In the genomic region with DNA sequence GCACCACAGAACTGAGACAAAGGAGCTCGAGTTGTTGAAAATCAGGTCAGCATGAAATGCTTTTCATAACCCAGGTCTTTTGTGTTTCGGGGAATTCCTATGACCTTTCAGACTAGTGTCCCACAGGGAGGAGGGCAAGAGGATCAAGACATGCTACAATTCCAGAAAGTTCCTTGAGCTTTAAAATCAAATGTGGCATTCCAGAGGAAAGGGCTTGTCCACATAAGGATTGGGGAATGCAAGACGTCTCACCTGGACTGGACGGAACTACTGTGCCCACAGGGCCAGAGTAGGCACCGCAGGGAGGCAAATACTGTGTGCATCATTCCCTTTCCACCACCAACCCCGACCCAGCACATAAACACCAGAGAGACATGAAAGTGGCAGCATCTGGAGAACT, we compare ENCODE assay signal across 16 mouse cellular contexts.
DNase-seq lines count a peak whose midpoint lies in the region; ATAC-seq and TF ChIP-seq lines count a peak whose summit lies in the region.
"Had no signal": no experiment of that assay in that cellular context is flagged by ENCODE, and none has a peak within 500 bp of the region (broad histone marks: within the 10 kb centered on the region; RNA-seq: fewer than 3 reads in every experiment).

No protein-coding gene starts in this region.

- H3K4me3 ChIP-seq in heart, embryonic 11.5 days (ENCODE audit: low read depth, low read length): no peak overlapping the region
- no peak overlapping the region for H3K4me3 ChIP-seq in kidney, postnatal 0 days (replicated peaks; ENCODE audit: low read depth, low read length)
- H3K4me3 ChIP-seq in embryonic facial prominence, embryonic 10.5 days: no peak overlapping the region
- H3K4me3 ChIP-seq in limb, embryonic 12.5 days (replicated peaks): no peak overlapping the region
- H3K4me3 ChIP-seq in forebrain, embryonic 16.5 days (replicated peaks; ENCODE audit: low read length): no peak overlapping the region
- H3K4me3 ChIP-seq: embryonic facial prominence, embryonic 15.5 days; forebrain, embryonic 13.5 days; liver, embryonic 13.5 days had no signal

- H3K4me2 ChIP-seq in heart, embryonic 11.5 days: no peak overlapping the region
- H3K4me2 ChIP-seq in kidney, postnatal 0 days (ENCODE audit: low read length): no peak overlapping the region
- peak overlapping the region; percentile 33; the same call in 1 of the 2 replicates for H3K4me2 ChIP-seq in limb, embryonic 12.5 days
- H3K4me2 ChIP-seq in forebrain, embryonic 16.5 days (ENCODE audit: low read length): no peak overlapping the region
- H3K4me2 ChIP-seq: embryonic facial prominence, embryonic 15.5 days; forebrain, embryonic 13.5 days; liver, embryonic 13.5 days had no signal

- H3K27ac ChIP-seq in heart, embryonic 11.5 days (ENCODE audit: low read depth, low read length): no peak overlapping the region
- peak overlapping the region; percentile 26; the same call in 1 of the 2 replicates for H3K27ac ChIP-seq in kidney, postnatal 0 days
- peak overlapping the region; percentile 82 for H3K27ac ChIP-seq in embryonic facial prominence, embryonic 10.5 days (replicated peaks)
- H3K27ac ChIP-seq in limb, embryonic 12.5 days: peak overlapping the region; percentile 98
- no peak overlapping the region for H3K27ac ChIP-seq in forebrain, embryonic 16.5 days (ENCODE audit: low read length)
- H3K27ac ChIP-seq: embryonic facial prominence, embryonic 15.5 days; forebrain, embryonic 13.5 days; liver, embryonic 13.5 days had no signal

- TF ChIP-seq CTCF in kidney, postnatal 0 days (IDR thresholded peaks at IDR 0.05; ENCODE audit: low read depth): no peak

- H3K9me3 ChIP-seq in heart, embryonic 11.5 days (replicated peaks; ENCODE audit: control insufficient read depth, low read length): no peaks in the 10 kb centered on the region
- no peaks in the 10 kb centered on the region for H3K9me3 ChIP-seq in kidney, postnatal 0 days (replicated peaks; ENCODE audit: low read length)
- H3K9me3 ChIP-seq in embryonic facial prominence, embryonic 10.5 days: no peaks in the 10 kb centered on the region
- H3K9me3 ChIP-seq in limb, embryonic 12.5 days: no peaks in the 10 kb centered on the region
- H3K9me3 ChIP-seq in forebrain, embryonic 16.5 days (ENCODE audit: control insufficient read depth, low read length): no peaks in the 10 kb centered on the region
- H3K9me3 ChIP-seq: embryonic facial prominence, embryonic 15.5 days; forebrain, embryonic 13.5 days; liver, embryonic 13.5 days had no signal

- H3K4me1 ChIP-seq in heart, embryonic 11.5 days (ENCODE audit: control insufficient read depth, insufficient read depth, low read length): peaks cover 31% of the 10 kb centered on the region
- H3K4me1 ChIP-seq in kidney, postnatal 0 days (replicated peaks; ENCODE audit: insufficient read depth, low read length): peaks cover 9% of the 10 kb centered on the region; the same call in 1 of the 2 replicates
- peaks cover 73% of the 10 kb centered on the region for H3K4me1 ChIP-seq in embryonic facial prominence, embryonic 10.5 days
- peaks cover 80% of the 10 kb centered on the region for H3K4me1 ChIP-seq in limb, embryonic 12.5 days (replicated peaks)
- H3K4me1 ChIP-seq in forebrain, embryonic 16.5 days (replicated peaks; ENCODE audit: control insufficient read depth, insufficient read depth, low read length): peaks cover 5% of the 10 kb centered on the region; the same call in 1 of the 2 replicates

- intact Hi-C loops in heart, postnatal 10 days (cut with DNase I): no loop called here

- no peaks in the 10 kb centered on the region for H3K27me3 ChIP-seq in heart, embryonic 11.5 days (ENCODE audit: control insufficient read depth, insufficient read depth, low read length)
- no peaks in the 10 kb centered on the region for H3K27me3 ChIP-seq in kidney, postnatal 0 days (ENCODE audit: insufficient read depth, low read length)
- H3K27me3 ChIP-seq in embryonic facial prominence, embryonic 10.5 days (replicated peaks; ENCODE audit: low read depth, poor library complexity, severe bottlenecking): no peaks in the 10 kb centered on the region
- no peaks in the 10 kb centered on the region for H3K27me3 ChIP-seq in limb, embryonic 12.5 days
- no peaks in the 10 kb centered on the region for H3K27me3 ChIP-seq in forebrain, embryonic 16.5 days (replicated peaks; ENCODE audit: control insufficient read depth, insufficient read depth, low read length)
- H3K27me3 ChIP-seq: embryonic facial prominence, embryonic 15.5 days; forebrain, embryonic 13.5 days; liver, embryonic 13.5 days had no signal

- peak overlapping the region; percentile 16; the same call in 1 of the 2 replicates for H3K9ac ChIP-seq in heart, embryonic 11.5 days (ENCODE audit: low read depth, low read length)
- no peak overlapping the region for H3K9ac ChIP-seq in kidney, postnatal 0 days (ENCODE audit: low read depth, low read length)
- H3K9ac ChIP-seq in limb, embryonic 12.5 days (replicated peaks): no peak overlapping the region; the same call in 1 of the 2 replicates
- no peak overlapping the region for H3K9ac ChIP-seq in forebrain, embryonic 16.5 days (replicated peaks; ENCODE audit: low read depth, low read length)
- H3K9ac ChIP-seq: embryonic facial prominence, embryonic 15.5 days; forebrain, embryonic 13.5 days; liver, embryonic 13.5 days had no signal

- DNase-seq in heart, postnatal 10 days: no peak
- no peak for DNase-seq in kidney, postnatal 0 days (ENCODE audit: low spot score)
- no peak for DNase-seq in kidney, adult 18-20 months
- DNase-seq in embryonic facial prominence, embryonic 10.5 days (ENCODE audit: low spot score): no peak
- no peak for DNase-seq in adrenal gland, adult 18-20 months (ENCODE audit: low spot score in 2 of 2)
- DNase-seq: B cell, adult 2 months; heart, postnatal 14 days; kidney, postnatal 25 days; layer of hippocampus, adult 9-11 months; liver, embryonic 13.5 days; thymus, adult 18-20 months had no signal

- no peak for ATAC-seq in heart, embryonic 11.5 days (replicated peaks; ENCODE audit: insufficient number of reproducible peaks, low FRiP score, low TSS enrichment)
- ATAC-seq in kidney, postnatal 0 days (replicated peaks; ENCODE audit: low FRiP score, low read depth): no peak
- no peak for ATAC-seq in limb, embryonic 12.5 days (ENCODE audit: insufficient number of reproducible peaks, insufficient read depth, low FRiP score, low TSS enrichment, low read depth)
- no peak for ATAC-seq in forebrain, embryonic 16.5 days
- ATAC-seq: forebrain, embryonic 13.5 days had no signal

- no peaks in the 10 kb centered on the region for H3K36me3 ChIP-seq in heart, embryonic 11.5 days (ENCODE audit: control insufficient read depth, insufficient read depth, low read length)
- no peaks in the 10 kb centered on the region for H3K36me3 ChIP-seq in kidney, postnatal 0 days (ENCODE audit: insufficient read depth, low read length)
- no peaks in the 10 kb centered on the region for H3K36me3 ChIP-seq in embryonic facial prominence, embryonic 10.5 days (replicated peaks)
- no peaks in the 10 kb centered on the region for H3K36me3 ChIP-seq in limb, embryonic 12.5 days
- H3K36me3 ChIP-seq in forebrain, embryonic 16.5 days (ENCODE audit: control insufficient read depth, insufficient read depth): no peaks in the 10 kb centered on the region
- H3K36me3 ChIP-seq: embryonic facial prominence, embryonic 15.5 days; liver, embryonic 13.5 days had no signal

- 55% methylated on average over 6 of the region's 6 CpGs for WGBS in heart, embryonic 11.5 days (ENCODE audit: insufficient replicate concordance)
- 65% methylated on average over 6 of the region's 6 CpGs for WGBS in kidney, postnatal 0 days
- WGBS in embryonic facial prominence, embryonic 10.5 days: 66% methylated on average over 6 of the region's 6 CpGs
- 51% methylated on average over 6 of the region's 6 CpGs for WGBS in limb, embryonic 12.5 days
- WGBS in forebrain, embryonic 16.5 days: 71% methylated on average over 6 of the region's 6 CpGs

Comparison
In these comparisons a context has a peak if more than half of its experiments do, and no peak if none do; other contexts are left out.
1. H3K27ac ChIP-seq: peak in kidney, postnatal 0 days (single experiment), embryonic facial prominence, embryonic 10.5 days (single experiment) and limb, embryonic 12.5 days (single experiment); none in heart, embryonic 11.5 days (single experiment) and forebrain, embryonic 16.5 days (single experiment).